Mouse (Mus musculus) lung, postnatal 0 days (tissue): ENCODE measurements at regions not wholly inside any gene's neighbourhood (a gene's known extent, or its start where the extent isn't known, plus 50 kb on each side); places are given as distances from the start of the nearest gene placed in this dataset.

Experiments used
- CTCF ChIP-seq: IDR thresholded peaks from 2 replicates; pipeline ENCODE4 v1.5.1; 2016; ENCODE audit warnings: antibody characterized with exemption, mild to moderate bottlenecking
- EP300 ChIP-seq: IDR thresholded peaks from 2 replicates; pipeline ENCODE4 v1.6.1; 2016; ENCODE audit warnings: antibody characterized with exemption, mild to moderate bottlenecking, control low read depth

DNA sequence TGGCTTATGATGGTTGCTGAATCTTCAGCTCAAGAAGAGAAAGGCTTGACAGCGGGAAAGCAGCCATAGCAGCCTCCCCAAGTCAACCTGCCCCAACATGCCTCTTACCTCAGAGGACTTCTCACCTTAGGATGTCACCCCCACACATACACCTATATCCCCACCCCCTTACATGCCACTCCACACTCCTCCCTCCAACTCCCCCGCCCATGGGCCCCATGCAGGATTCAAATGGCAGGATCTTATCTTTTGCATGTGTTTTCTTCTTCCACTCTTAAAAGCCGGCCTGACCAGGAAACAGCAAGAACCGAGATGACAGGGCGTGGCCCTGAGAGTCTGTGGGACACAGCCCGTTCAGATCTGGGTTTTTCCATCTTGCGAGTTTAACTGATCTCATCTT lies 166.4 kb upstream of the Slc38a2 start:
- TF ChIP-seq EP300 (no peak), CTCF (no peak)
